Mouse (Mus musculus): ENCODE data around the gene Gm6592. TPM values are rescaled to one million over a fixed set of nuclear protein-coding genes. Genes with fewer than 3 reads are reported as not detected.

The Gm6592 gene
- polyA plus RNA-seq, 1 experiment from 2014 or later: not detected

Other genes with a start within 250 kb of the Gm6592 start
- gene Ssxb8, start 153.2 kb upstream of the Gm6592 start, polyA plus RNA-seq (2015; fragmentation: Nextera tagmentation; extraction: Ambion mirVana): not detected in 2 replicates
- gene Ssx9, start 95.6 kb upstream of the Gm6592 start, polyA plus RNA-seq (2015; fragmentation: Nextera tagmentation; extraction: Ambion mirVana): not detected in 2 replicates
- gene Ssxb5, start 40.3 kb upstream of the Gm6592 start, polyA plus RNA-seq (2015; fragmentation: Nextera tagmentation; extraction: Ambion mirVana): not detected in 2 replicates
- not detected in 2 replicates for gene Gm5751, start 30.3 kb downstream of the Gm6592 start, polyA plus RNA-seq (2015; fragmentation: Nextera tagmentation; extraction: Ambion mirVana)
- 3.2 and 4.4 TPM in 2 replicates for gene B630019K06Rik, start 48.4 kb downstream of the Gm6592 start, polyA plus RNA-seq (2015; fragmentation: Nextera tagmentation; extraction: Ambion mirVana)
- not detected in 2 replicates for gene Fthl17b, start 119.0 kb downstream of the Gm6592 start, polyA plus RNA-seq (2015; fragmentation: Nextera tagmentation; extraction: Ambion mirVana)
- gene Fthl17c, start 132.6 kb downstream of the Gm6592 start, polyA plus RNA-seq (2015; fragmentation: Nextera tagmentation; extraction: Ambion mirVana): not detected in 2 replicates
- not detected in 2 replicates for gene Fthl17d, start 142.8 kb downstream of the Gm6592 start, polyA plus RNA-seq (2015; fragmentation: Nextera tagmentation; extraction: Ambion mirVana)
- gene Fthl17e, start 189.5 kb downstream of the Gm6592 start, polyA plus RNA-seq (2015; fragmentation: Nextera tagmentation; extraction: Ambion mirVana): not detected in 2 replicates
- gene Fthl17f, start 219.0 kb downstream of the Gm6592 start, polyA plus RNA-seq (2015; fragmentation: Nextera tagmentation; extraction: Ambion mirVana): not detected in 2 replicates